Mouse (Mus musculus): ENCODE measurements at regions not wholly inside any gene's neighbourhood (a gene's known extent, or its start where the extent isn't known, plus 50 kb on each side); places are given as distances from the start of the nearest gene placed in this dataset.

GRCm38 (mm10) chr12:7321453-7321852, 656.0 kb upstream of the Apob start:
- TF ChIP-seq CTCF (conservative IDR thresholded peaks at IDR 0.05; ENCODE audit: insufficient read depth, insufficient read length, low read depth, low read length) (no peak), POLR2A (IDR thresholded peaks at IDR 0.05; ENCODE audit: low read depth, low read length) (no peak)

Data from kidney, adult 2 months (tissue).